Mouse (Mus musculus) CH12.LX (cell line): ENCODE measurements around the gene Ppp2ca. TPM values are rescaled to one million over a fixed set of nuclear protein-coding genes. Genes with fewer than 3 reads are reported as not detected.

Source experiments
- DNase-seq: peaks from one replicate; pipeline ENCODE4 v3.0.0-alpha.2; 2013; ENCODE audit errors: extremely low read depth
- H3K27ac ChIP-seq: 2 replicates; pipeline ENCODE4 v1.5.1; 2012; ENCODE audit warnings: low read depth, mild to moderate bottlenecking, control low read depth, moderate library complexity; ENCODE audit not compliant: insufficient read depth
- H3K27me3 ChIP-seq: replicated peaks from 2 replicates; pipeline ENCODE3; 2012; ENCODE audit warnings: inconsistent platforms
- H3K36me3 ChIP-seq, 2 experiments: replicated peaks in 1 of 2; 2 replicates each; pipeline versions ENCODE3 to v1.6.1; 2012; ENCODE audit warnings: inconsistent platforms in 1 of 2, low read length in 1 of 2, mild to moderate bottlenecking in 1 of 2, mixed read lengths in 1 of 2, moderate library complexity in 1 of 2; ENCODE audit not compliant: control insufficient read depth in 1 of 2, insufficient read depth in 1 of 2
- H3K4me1 ChIP-seq, 2 experiments: 2 replicates each; pipeline ENCODE4 v1.6.1; 2012; ENCODE audit warnings: inconsistent platforms in 1 of 2, moderate library complexity in 1 of 2; ENCODE audit not compliant: insufficient read depth in 2 of 2, control insufficient read depth in 1 of 2
- H3K4me2 ChIP-seq: 2 replicates; pipeline ENCODE4 v1.6.1; 2012; ENCODE audit warnings: low read depth, mild to moderate bottlenecking, control low read depth; ENCODE audit not compliant: poor library complexity, insufficient read depth, severe bottlenecking
- H3K4me3 ChIP-seq, 3 experiments: fragments of 150-350 bp in 1 of 3; sonication (generic) in 1 of 3; replicated peaks in 1 of 3; 2 replicates each; pipeline versions ENCODE3 to v1.5.1; 2011 to 2012; ENCODE audit warnings: low read depth in 2 of 3, low read length in 2 of 3, mild to moderate bottlenecking in 2 of 3, moderate library complexity in 2 of 3, control low read depth in 1 of 3, improper control_type of control experiment in 1 of 3, inconsistent platforms in 1 of 3, mixed read lengths in 1 of 3; ENCODE audit not compliant: poor library complexity in 1 of 3
- H3K79me2 ChIP-seq: replicated peaks from 2 replicates; pipeline ENCODE4 v1.6.1; 2012; ENCODE audit warnings: mild to moderate bottlenecking, moderate library complexity; ENCODE audit not compliant: control insufficient read depth, poor library complexity, insufficient read depth, severe bottlenecking; ENCODE audit errors: extremely low read depth
- H3K9ac ChIP-seq: 2 replicates; pipeline ENCODE4 v1.6.1; 2012; ENCODE audit warnings: low read depth, mild to moderate bottlenecking, control low read depth, moderate library complexity; ENCODE audit not compliant: insufficient read depth
- H3K9me3 ChIP-seq: replicated peaks from 2 replicates; pipeline ENCODE3; 2012; ENCODE audit warnings: low read length, inconsistent platforms, mixed read lengths
- E2F4 ChIP-seq: IDR thresholded peaks from 2 replicates; pipeline ENCODE4 v1.6.1; 2011; ENCODE audit warnings: low read depth, low read length, improper control_type of control experiment; ENCODE audit not compliant: insufficient replicate concordance
- ELF1 ChIP-seq: IDR thresholded peaks from 2 replicates; pipeline ENCODE4 v1.6.1; 2014; ENCODE audit warnings: low read depth, mild to moderate bottlenecking, inconsistent platforms, low read length, improper control_type of control experiment
- EP300 ChIP-seq: IDR thresholded peaks from 2 replicates; pipeline ENCODE4 v1.6.1; 2011; ENCODE audit warnings: low read length, improper control_type of control experiment
- ETS1 ChIP-seq: conservative IDR thresholded peaks from 2 replicates; pipeline ENCODE4 v1.6.1; 2012; ENCODE audit warnings: low read depth, mild to moderate bottlenecking, inconsistent platforms, low read length, improper control_type of control experiment, moderate library complexity
- GABPA ChIP-seq: IDR thresholded peaks from 2 replicates; pipeline ENCODE4 v1.6.1; 2012; ENCODE audit warnings: low read depth, low read length, improper control_type of control experiment, inconsistent platforms; ENCODE audit not compliant: insufficient replicate concordance
- HCFC1 ChIP-seq: IDR thresholded peaks from 2 replicates; pipeline ENCODE4 v1.6.1; 2012; ENCODE audit warnings: low read depth, mild to moderate bottlenecking, inconsistent platforms, low read length, improper control_type of control experiment
- IRF4 ChIP-seq: IDR thresholded peaks from 2 replicates; pipeline ENCODE4 v1.6.1; 2014; ENCODE audit warnings: low read depth, mild to moderate bottlenecking, inconsistent platforms, low read length, improper control_type of control experiment
- JUN ChIP-seq: IDR thresholded peaks from 2 replicates; pipeline ENCODE4 v1.6.1; 2011; ENCODE audit warnings: low read depth, mild to moderate bottlenecking, low read length, improper control_type of control experiment, moderate library complexity; ENCODE audit not compliant: insufficient read depth
- JUND ChIP-seq: conservative IDR thresholded peaks from 2 replicates; pipeline ENCODE4 v1.6.1; 2011; ENCODE audit warnings: low read depth, low read length, improper control_type of control experiment
- MAFK ChIP-seq: IDR thresholded peaks from 2 replicates; pipeline ENCODE4 v1.6.1; 2011; ENCODE audit warnings: low read length, improper control_type of control experiment; ENCODE audit not compliant: insufficient replicate concordance
- MAX ChIP-seq: IDR thresholded peaks from 2 replicates; pipeline ENCODE4 v1.6.1; 2011; ENCODE audit warnings: low read length, improper control_type of control experiment
- MAZ ChIP-seq: IDR thresholded peaks from 2 replicates; pipeline ENCODE4 v1.6.1; 2012; ENCODE audit warnings: low read depth, mild to moderate bottlenecking, inconsistent platforms, low read length, improper control_type of control experiment, moderate library complexity
- MXI1 ChIP-seq: IDR thresholded peaks from 2 replicates; pipeline ENCODE4 v1.6.1; 2011; ENCODE audit warnings: mild to moderate bottlenecking, low read depth, low read length, improper control_type of control experiment
- MYC ChIP-seq: IDR thresholded peaks from 2 replicates; pipeline ENCODE4 v1.6.1; 2011; ENCODE audit warnings: low read depth, mild to moderate bottlenecking, improper control_type of control experiment, low read length
- NRF1 ChIP-seq: IDR thresholded peaks from 2 replicates; pipeline ENCODE4 v1.6.1; 2014; ENCODE audit warnings: low read depth, mild to moderate bottlenecking, inconsistent platforms, low read length, improper control_type of control experiment, moderate library complexity
- PAX5 ChIP-seq: IDR thresholded peaks from 2 replicates; pipeline ENCODE4 v1.6.1; 2012; ENCODE audit warnings: low read length, inconsistent platforms, mixed read lengths
- SIN3A ChIP-seq: IDR thresholded peaks from 2 replicates; pipeline ENCODE4 v1.6.1; 2012; ENCODE audit warnings: low read length, improper control_type of control experiment, inconsistent platforms
- SMC3 ChIP-seq: IDR thresholded peaks from 2 replicates; pipeline ENCODE4 v1.6.1; 2011; ENCODE audit warnings: low read depth, low read length, improper control_type of control experiment
- TBP ChIP-seq: conservative IDR thresholded peaks from 2 replicates; pipeline ENCODE4 v1.6.1; 2011; ENCODE audit warnings: low read depth, low read length, improper control_type of control experiment
- TCF12 ChIP-seq: IDR thresholded peaks from 2 replicates; pipeline ENCODE4 v1.6.1; 2014; ENCODE audit warnings: low read depth, mild to moderate bottlenecking, inconsistent platforms, low read length, improper control_type of control experiment
- UBTF ChIP-seq: IDR thresholded peaks from 2 replicates; pipeline ENCODE4 v1.6.1; 2012; ENCODE audit warnings: low read depth, mild to moderate bottlenecking, inconsistent platforms, low read length, improper control_type of control experiment, moderate library complexity
- USF2 ChIP-seq: conservative IDR thresholded peaks from 2 replicates; pipeline ENCODE4 v1.6.1; 2011; ENCODE audit warnings: low read depth, low read length, improper control_type of control experiment
- ZC3H11A ChIP-seq: IDR thresholded peaks from 2 replicates; pipeline ENCODE4 v1.6.1; 2012; ENCODE audit warnings: low read depth, mild to moderate bottlenecking, inconsistent platforms, low read length, improper control_type of control experiment
- ZMIZ1 ChIP-seq: IDR thresholded peaks from 2 replicates; pipeline ENCODE4 v1.6.1; 2012; ENCODE audit warnings: low read depth, mild to moderate bottlenecking, inconsistent platforms, low read length, improper control_type of control experiment
- dilution Hi-C: fragments of 300-500 bp; cut with MboI; formaldehyde crosslinking; loops from 2 replicates; pipeline ENCODE4 v1.14.3; 2020; ENCODE audit warnings: low sequenced_read_pairs; ENCODE audit not compliant: extremely low pct_unique_long_range_greater_than_20kb, extremely low pct_ligation_motif_present
- in situ Hi-C: fragments of 300-500 bp; cut with MboI; formaldehyde crosslinking; loops from 3 replicates; pipeline ENCODE4 v1.14.3; 2019; ENCODE audit warnings: low sequenced_read_pairs, low pct_ligation_motif_present, low pct_unique_long_range_greater_than_20kb, mixed read lengths
- polyA plus RNA-seq: library from polyadenylated mRNA; unstranded; fragments of >175 nt; gene quantifications from 2 replicates; pipeline ENCODE4 v1.2.1, GENCODE M21; 2012; ENCODE audit warnings: low read depth; ENCODE audit not compliant: insufficient read length
- total RNA-seq, 2 experiments: library from RNA; depleted of rRNA; stranded (reverse); fragments of 300-350 nt in 1 of 2; fragments of >200 nt in 1 of 2; gene quantifications; 2 replicates each; pipeline ENCODE4 v1.2.3; 2012 to 2014

Gene Ppp2ca
- total and polyA plus RNA-seq, 3 experiments: 85.5 to 185 (median 177) TPM

DNA sequence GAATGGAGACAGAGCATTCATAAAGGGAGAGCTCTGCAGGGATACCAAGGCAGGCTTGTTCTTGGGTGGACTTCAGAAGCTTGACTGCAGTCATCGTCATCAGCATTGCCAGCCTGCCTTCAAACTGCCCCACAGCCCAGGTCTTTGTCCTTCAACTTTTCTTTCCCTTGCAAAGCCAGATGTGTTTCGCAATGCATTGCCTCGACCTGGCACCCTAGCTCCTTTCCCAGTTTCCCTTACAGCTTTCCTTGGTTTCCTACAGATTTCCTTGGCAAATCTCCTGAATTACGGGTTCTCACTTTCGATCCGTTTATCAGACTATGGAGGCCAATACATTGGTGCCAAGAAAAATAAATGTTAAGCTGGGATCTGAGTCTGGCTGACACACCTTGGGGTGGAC lies 45.1 kb upstream of the Ppp2ca start:
- DNase-seq: no peak
- Histone ChIP-seq H3K9ac (no peak overlapping the region), H3K4me2 (no peak overlapping the region), H3K36me3 (peaks cover 0 to 2% of the 10 kb centered on the region in 2 experiments), H3K4me1 (peaks cover 0 to 10% of the 10 kb centered on the region in 2 experiments; a peak in 2 of 4 replicates), H3K27me3 (no peaks in the 10 kb centered on the region), H3K9me3 (no peaks in the 10 kb centered on the region), H3K79me2 (no peaks in the 10 kb centered on the region), H3K27ac (no peak overlapping the region)
- in situ Hi-C loops: loop anchor here (10.0 kb wide), 1 partner anchor 171 kb away; no protein-coding TSS in a partner anchor
- dilution Hi-C loops: no loop called here
- no peak for TF ChIP-seq NRF1
- TF ChIP-seq EP300: no peak
- no peak for TF ChIP-seq TBP
- TF ChIP-seq ZC3H11A: no peak
- TF ChIP-seq JUN: no peak
- TF ChIP-seq MXI1: no peak
- TF ChIP-seq MAFK: no peak
- no peak for TF ChIP-seq ETS1
- TF ChIP-seq UBTF: no peak
- no peak for TF ChIP-seq PAX5
- no peak for TF ChIP-seq USF2
- no peak for TF ChIP-seq MAX
- no peak for TF ChIP-seq HCFC1
- TF ChIP-seq MAZ: no peak
- no peak for TF ChIP-seq IRF4
- TF ChIP-seq GABPA: no peak
- no peak for TF ChIP-seq TCF12
- no peak for TF ChIP-seq JUND
- no peak for TF ChIP-seq ELF1
- no peak for TF ChIP-seq E2F4
- TF ChIP-seq, all 38 proteins: peak for 0
- no peak overlapping the region for H3K4me3 ChIP-seq

DNA sequence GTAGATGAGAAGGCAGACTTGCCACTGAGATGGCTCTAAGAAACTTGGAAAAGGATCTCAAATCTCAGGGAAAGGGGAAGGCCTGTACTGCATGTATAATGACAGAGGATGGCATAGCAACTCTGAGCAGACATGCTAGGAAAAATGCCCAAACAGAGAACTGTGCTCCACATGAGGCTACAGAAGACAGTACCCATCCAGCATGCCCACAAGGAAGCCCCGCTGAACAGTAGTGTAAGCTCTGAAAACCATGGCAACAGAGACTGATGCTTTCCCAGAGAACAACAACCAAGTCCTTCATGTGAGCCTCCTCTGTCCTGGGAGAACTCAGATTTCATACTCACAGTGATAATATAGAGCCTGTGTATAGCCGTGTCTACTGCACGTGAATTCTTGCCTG lies 43.8 kb upstream of the Ppp2ca start:
- Histone ChIP-seq H3K27ac (no peak overlapping the region), H3K4me2 (no peak overlapping the region), H3K9me3 (no peaks in the 10 kb centered on the region), H3K79me2 (no peaks in the 10 kb centered on the region), H3K9ac (no peak overlapping the region), H3K36me3 (no peaks in the 10 kb centered on the region), H3K4me1 (peaks cover 0 to 7% of the 10 kb centered on the region in 2 experiments; a peak in 2 of 4 replicates), H3K4me3 (no peak overlapping the region), H3K27me3 (no peaks in the 10 kb centered on the region)
- TF ChIP-seq SIN3A (no peak), MAZ (no peak), MAX (no peak), SMC3 (no peak), EP300 (no peak), ZMIZ1 (no peak), E2F4 (no peak), USF2 (no peak), ELF1 (no peak), NRF1 (no peak), MYC (no peak)
- in situ Hi-C loops: loop anchor here (10.0 kb wide), 1 partner anchor 170 kb away; no protein-coding TSS in a partner anchor
- no peak for DNase-seq
- dilution Hi-C loops: no loop called here
